Comparison of ENCODE assay signal across 18 mouse cellular contexts in genomic region chr9:123107186-123107585, GRCm38 (mm10). TPM values are rescaled to one million over a fixed set of nuclear protein-coding genes. Genes with fewer than 3 reads are reported as not detected.
A peak's percentile ranks its signal among the peaks of the same experiment; 100 is the strongest.
DNase-seq lines count a peak whose midpoint lies in the region; ATAC-seq and TF ChIP-seq lines count a peak whose summit lies in the region.
"Had no signal": no experiment of that assay in that cellular context is flagged by ENCODE, and none has a peak within 500 bp of the region (broad histone marks: within the 10 kb centered on the region; RNA-seq: fewer than 3 reads in every experiment).

No protein-coding gene starts in this region.

- no peak overlapping the region for H3K27ac ChIP-seq in liver, embryonic 16.5 days (ENCODE audit: low read length)
- H3K27ac ChIP-seq in liver, postnatal 0 days (ENCODE audit: low read depth) = no peak overlapping the region
- H3K27ac ChIP-seq in intestine, embryonic 15.5 days = no peak overlapping the region
- no peak overlapping the region for H3K27ac ChIP-seq in forebrain, postnatal 0 days (ENCODE audit: low read depth, low read length)
- H3K27ac ChIP-seq: limb, embryonic 10.5 days; macrophage; midbrain, embryonic 15.5 days; neural tube, embryonic 12.5 days had no signal

- TF ChIP-seq CTCF in liver, postnatal 0 days (IDR thresholded peaks at IDR 0.05; ENCODE audit: low read depth) = no peak
- no peak for TF ChIP-seq CTCF in forebrain, postnatal 0 days (IDR thresholded peaks at IDR 0.05; ENCODE audit: low read depth)

- 77% methylated on average over 4 of the region's 4 CpGs for WGBS in liver, embryonic 16.5 days (ENCODE audit: insufficient replicate concordance)
- 88% methylated on average over 4 of the region's 4 CpGs for WGBS in liver, postnatal 0 days (ENCODE audit: insufficient replicate concordance)
- 88% methylated on average over 4 of the region's 4 CpGs for WGBS in intestine, embryonic 15.5 days
- WGBS in forebrain, postnatal 0 days = 89% methylated on average over 4 of the region's 4 CpGs

- peaks cover 12% of the 10 kb centered on the region for H3K4me1 ChIP-seq in liver, embryonic 16.5 days (ENCODE audit: control insufficient read depth, low read depth, low read length)
- peaks cover 19% of the 10 kb centered on the region for H3K4me1 ChIP-seq in liver, postnatal 0 days (ENCODE audit: insufficient read depth)
- H3K4me1 ChIP-seq in intestine, embryonic 15.5 days (replicated peaks) = peaks cover 9% of the 10 kb centered on the region
- no peaks in the 10 kb centered on the region for H3K4me1 ChIP-seq in forebrain, postnatal 0 days (ENCODE audit: insufficient read depth)

- no peak for DNase-seq in cerebellum, adult 9-11 months
- no peak for DNase-seq in liver, postnatal 0 days
- DNase-seq in forebrain, postnatal 0 days = no peak
- DNase-seq: adrenal gland, postnatal 10 days; cerebellum, adult 9-10 months; heart, postnatal 14 days; kidney, adult 9 months; lung, adult 18-20 months had no signal

- H3K27me3 ChIP-seq in liver, embryonic 16.5 days (ENCODE audit: control insufficient read depth, insufficient read depth, low read depth, low read length) = no peaks in the 10 kb centered on the region
- H3K27me3 ChIP-seq in liver, postnatal 0 days (ENCODE audit: insufficient read depth, low read length) = no peaks in the 10 kb centered on the region
- no peaks in the 10 kb centered on the region for H3K27me3 ChIP-seq in intestine, embryonic 15.5 days (replicated peaks)
- no peaks in the 10 kb centered on the region for H3K27me3 ChIP-seq in forebrain, postnatal 0 days (ENCODE audit: insufficient read depth, low read length)
- H3K27me3 ChIP-seq: midbrain, embryonic 15.5 days; neural tube, embryonic 12.5 days had no signal

- no peak overlapping the region for H3K4me3 ChIP-seq in liver, embryonic 16.5 days (ENCODE audit: low read depth, low read length)
- H3K4me3 ChIP-seq in liver, postnatal 0 days (ENCODE audit: low read depth, low read length) = no peak overlapping the region
- no peak overlapping the region for H3K4me3 ChIP-seq in intestine, embryonic 15.5 days (replicated peaks)
- no peak overlapping the region for H3K4me3 ChIP-seq in forebrain, postnatal 0 days (ENCODE audit: low read depth, low read length)
- H3K4me3 ChIP-seq: limb, embryonic 10.5 days; midbrain, embryonic 15.5 days; neural tube, embryonic 12.5 days had no signal

- H3K9ac ChIP-seq in liver, embryonic 16.5 days (ENCODE audit: low read depth, low read length) = no peak overlapping the region
- no peak overlapping the region for H3K9ac ChIP-seq in liver, postnatal 0 days (replicated peaks)
- no peak overlapping the region for H3K9ac ChIP-seq in intestine, embryonic 15.5 days
- H3K9ac ChIP-seq in forebrain, postnatal 0 days = no peak overlapping the region
- H3K9ac ChIP-seq: midbrain, embryonic 15.5 days; neural tube, embryonic 12.5 days had no signal

- ATAC-seq in cerebellum, adult (ENCODE audit: insufficient number of reproducible peaks, low FRiP score, low TSS enrichment) = peak; percentile 86
- 0 out of 2 replicates have a peak, but pooled peaks have one; percentile 60 for ATAC-seq in liver, embryonic 16.5 days (ENCODE audit: low read depth)
- no peak for ATAC-seq in liver, postnatal 0 days
- ATAC-seq in common myeloid progenitor, adult 5-6 weeks (replicated peaks; ENCODE audit: low read depth, poor library complexity, severe bottlenecking) = peak; percentile 90
- ATAC-seq in monocyte, adult 5-6 weeks (replicated peaks; ENCODE audit: insufficient number of reproducible peaks, low FRiP score, low TSS enrichment, poor library complexity, severe bottlenecking) = peak; percentile 73; the same call in 1 of the 2 replicates
- ATAC-seq in intestine, embryonic 15.5 days = no peak
- ATAC-seq in forebrain, postnatal 0 days = no peak
- ATAC-seq: hindbrain, embryonic 16.5 days; midbrain, embryonic 15.5 days had no signal

- TF ChIP-seq EP300 in liver, postnatal 0 days (IDR thresholded peaks at IDR 0.05; ENCODE audit: low read depth) = no peak

- H3K4me2 ChIP-seq in liver, embryonic 16.5 days (ENCODE audit: low read depth, low read length) = no peak overlapping the region
- H3K4me2 ChIP-seq in liver, postnatal 0 days (ENCODE audit: low read depth, low read length) = no peak overlapping the region
- no peak overlapping the region for H3K4me2 ChIP-seq in intestine, embryonic 15.5 days (replicated peaks)
- no peak overlapping the region for H3K4me2 ChIP-seq in forebrain, postnatal 0 days (ENCODE audit: low read depth)
- H3K4me2 ChIP-seq: midbrain, embryonic 15.5 days; neural tube, embryonic 12.5 days had no signal

- no peaks in the 10 kb centered on the region for H3K36me3 ChIP-seq in liver, embryonic 16.5 days (ENCODE audit: control insufficient read depth, insufficient read depth)
- peaks cover 15% of the 10 kb centered on the region for H3K36me3 ChIP-seq in liver, postnatal 0 days (replicated peaks; ENCODE audit: insufficient read depth, low read length)
- H3K36me3 ChIP-seq in intestine, embryonic 15.5 days = peaks cover 3% of the 10 kb centered on the region; the same call in 1 of the 2 replicates
- peaks cover 11% of the 10 kb centered on the region; the same call in 1 of the 2 replicates for H3K36me3 ChIP-seq in forebrain, postnatal 0 days (ENCODE audit: insufficient read depth)

- H3K9me3 ChIP-seq in liver, embryonic 16.5 days (replicated peaks; ENCODE audit: control insufficient read depth, low read length) = no peaks in the 10 kb centered on the region
- no peaks in the 10 kb centered on the region for H3K9me3 ChIP-seq in liver, postnatal 0 days (ENCODE audit: low read length)
- no peaks in the 10 kb centered on the region for H3K9me3 ChIP-seq in intestine, embryonic 15.5 days
- no peaks in the 10 kb centered on the region for H3K9me3 ChIP-seq in forebrain, postnatal 0 days (ENCODE audit: low read length)
- H3K9me3 ChIP-seq: limb, embryonic 10.5 days; midbrain, embryonic 15.5 days; neural tube, embryonic 12.5 days had no signal

RNA-seq across cellular contexts. Expression of gene Zdhhc3, which starts 5.8 kb away (rescaled TPM):
- 26.3 and 27.6 TPM in 2 replicates for polyA plus RNA-seq in liver, embryonic 16.5 days (2015; fragmentation: Nextera tagmentation; extraction: Ambion mirVana)
- polyA plus RNA-seq in liver, postnatal 0 days (2015; fragmentation: Nextera tagmentation; extraction: Ambion mirVana) = 17.8 and 19.1 TPM in 2 replicates
- 43.1 and 45.2 TPM in 2 replicates for total RNA-seq in common myeloid progenitor, adult 5-6 weeks (2017)
- total RNA-seq in monocyte, adult 5-6 weeks (2017) = 24.3 to 35.1 TPM (median 30.6 TPM) in 3 replicates
- polyA plus RNA-seq in intestine, embryonic 15.5 days (2015; fragmentation: Nextera tagmentation; extraction: Ambion mirVana) = 78.6 and 82.6 TPM in 2 replicates
- 68.9 and 75.5 TPM in 2 replicates for total RNA-seq in forebrain, postnatal 0 days (2014; rRNA removed)
- polyA plus RNA-seq in forebrain, postnatal 0 days (2015; fragmentation: Nextera tagmentation; extraction: Ambion mirVana) = 75.7 and 85.3 TPM in 2 replicates

RNA-seq across cellular contexts. Expression of gene Exosc7, which starts 5.8 kb away (rescaled TPM):
- 63.6 and 67.5 TPM in 2 replicates for polyA plus RNA-seq in liver, embryonic 16.5 days (2015; fragmentation: Nextera tagmentation; extraction: Ambion mirVana)
- polyA plus RNA-seq in liver, postnatal 0 days (2015; fragmentation: Nextera tagmentation; extraction: Ambion mirVana) = 48.8 and 52.1 TPM in 2 replicates
- 104 and 108 TPM in 2 replicates for total RNA-seq in common myeloid progenitor, adult 5-6 weeks (2017)
- total RNA-seq in monocyte, adult 5-6 weeks (2017) = 36.2 to 49.5 TPM (median 42.3 TPM) in 3 replicates
- polyA plus RNA-seq in intestine, embryonic 15.5 days (2015; fragmentation: Nextera tagmentation; extraction: Ambion mirVana) = 135 and 138 TPM in 2 replicates
- total RNA-seq in forebrain, postnatal 0 days (2014; rRNA removed) = 40.3 and 47.5 TPM in 2 replicates
- polyA plus RNA-seq in forebrain, postnatal 0 days (2015; fragmentation: Nextera tagmentation; extraction: Ambion mirVana) = 64.1 and 65.0 TPM in 2 replicates

RNA-seq across cellular contexts. Expression of gene Clec3b, which starts 43.6 kb away (rescaled TPM):
- 0.20 TPM in 1 of 2 replicates, not detected in the other for polyA plus RNA-seq in liver, embryonic 16.5 days (2015; fragmentation: Nextera tagmentation; extraction: Ambion mirVana)
- polyA plus RNA-seq in liver, postnatal 0 days (2015; fragmentation: Nextera tagmentation; extraction: Ambion mirVana) = 0.28 TPM in 1 of 2 replicates, not detected in the other
- total RNA-seq in common myeloid progenitor, adult 5-6 weeks (2017) = 2.1 TPM in 1 of 2 replicates, not detected in the other
- total RNA-seq in monocyte, adult 5-6 weeks (2017) = not detected in 3 replicates
- polyA plus RNA-seq in intestine, embryonic 15.5 days (2015; fragmentation: Nextera tagmentation; extraction: Ambion mirVana) = 0.51 TPM in 1 of 2 replicates, not detected in the other
- 1.8 and 3.9 TPM in 2 replicates for total RNA-seq in forebrain, postnatal 0 days (2014; rRNA removed)
- polyA plus RNA-seq in forebrain, postnatal 0 days (2015; fragmentation: Nextera tagmentation; extraction: Ambion mirVana) = 1.6 TPM in 2 replicates
- polyA plus RNA-seq: limb, embryonic 10.5 days; macrophage; neural tube, embryonic 12.5 days had no signal

Comparison
In these comparisons a context has a peak if more than half of its experiments do, and no peak if none do; other contexts are left out.
1. ATAC-seq: peak in cerebellum, adult (single experiment), liver, embryonic 16.5 days (single experiment), common myeloid progenitor, adult 5-6 weeks (single experiment) and monocyte, adult 5-6 weeks (single experiment); none in liver, postnatal 0 days (single experiment), intestine, embryonic 15.5 days (single experiment) and forebrain, postnatal 0 days (single experiment).